Mouse (Mus musculus): ENCODE results near the gene Egflam. TPM values are rescaled to one million over a fixed set of nuclear protein-coding genes. Genes with fewer than 3 reads are reported as not detected.

Gene Egflam
- polyA plus RNA-seq, 1 experiment, result 32.7 TPM

DNA sequence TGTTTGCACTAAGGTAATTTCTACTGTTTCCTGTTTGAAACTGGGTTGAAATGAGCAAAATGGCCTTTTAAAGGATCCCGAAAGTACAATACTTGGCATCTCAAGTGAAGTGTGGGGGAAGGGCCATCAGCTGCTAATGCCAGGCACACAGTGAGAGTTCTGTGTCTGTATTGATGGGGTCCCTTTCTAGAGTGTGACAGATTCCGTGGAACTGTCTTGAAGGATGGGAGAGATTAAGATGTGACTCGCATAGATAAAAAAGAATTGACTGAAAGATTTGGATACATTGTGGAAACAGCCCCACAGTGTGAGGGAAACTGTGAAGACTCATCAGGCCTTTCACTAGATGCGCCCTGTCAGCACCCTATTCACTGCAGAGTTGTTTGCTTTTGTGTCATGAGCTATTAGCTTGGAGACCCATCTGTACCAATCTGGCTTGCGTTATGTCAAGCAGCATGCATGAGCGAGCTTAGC lies 203.4 kb downstream of the Egflam start:
- WGBS, result 76% methylated on average over 6 of the region's 6 CpGs
- Histone ChIP-seq H3K4me3 (replicated peaks; ENCODE audit: extremely low read depth, low read depth, low read length) (no peak overlapping the region), H3K4me1 (ENCODE audit: control insufficient read depth, insufficient read depth, low read length) (no peaks in the 10 kb centered on the region)
- no peak for TF ChIP-seq POLR2A (IDR thresholded peaks at IDR 0.05; ENCODE audit: borderline replicate concordance, extremely low read depth, low read depth, low read length)
- no peak for TF ChIP-seq CTCF (IDR thresholded peaks at IDR 0.05; ENCODE audit: insufficient read depth, low read length)
- no peak for DNase-seq

DNA sequence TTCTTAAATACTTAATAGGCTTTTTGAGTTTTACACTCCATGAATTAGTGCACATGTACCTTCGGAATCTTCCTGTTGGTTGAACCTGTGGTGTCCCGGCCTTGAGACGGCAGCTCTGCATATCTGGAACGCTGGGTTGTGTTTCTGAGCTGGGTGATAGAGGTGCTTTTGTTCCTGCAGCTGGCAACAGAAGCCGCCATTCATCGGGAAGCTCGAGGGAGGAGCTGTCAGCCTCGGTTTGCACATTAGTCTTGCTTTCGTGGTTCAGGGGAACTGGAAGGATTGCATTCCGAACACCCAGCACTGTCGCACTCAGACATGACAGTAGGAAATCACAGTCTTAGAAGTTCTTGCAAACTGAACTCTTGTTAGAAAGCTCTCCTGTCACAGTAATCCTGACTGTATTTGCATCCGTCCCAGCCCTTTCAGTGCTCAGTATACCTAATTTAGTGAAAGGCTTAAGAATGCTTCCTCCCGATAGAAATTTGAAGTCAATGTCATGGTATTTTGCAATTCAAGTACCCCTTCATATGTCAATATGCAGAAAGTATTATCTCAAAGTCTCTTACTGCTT lies 204.0 kb downstream of the Egflam start:
- 49% methylated on average over 13 of the region's 13 CpGs for WGBS
- H3K4me1 ChIP-seq (ENCODE audit: control insufficient read depth, insufficient read depth, low read length), result no peaks in the 10 kb centered on the region
- DNase-seq, result no peak
- TF ChIP-seq CTCF (IDR thresholded peaks at IDR 0.05; ENCODE audit: insufficient read depth, low read length), result no peak
- TF ChIP-seq POLR2A (IDR thresholded peaks at IDR 0.05; ENCODE audit: borderline replicate concordance, extremely low read depth, low read depth, low read length), result no peak
- H3K4me3 ChIP-seq (replicated peaks; ENCODE audit: extremely low read depth, low read depth, low read length), result no peak overlapping the region

- DNase-seq, result no peak
- Histone ChIP-seq H3K4me1 (ENCODE audit: control insufficient read depth, insufficient read depth, low read length) (no peaks in the 10 kb centered on the region), H3K4me3 (replicated peaks; ENCODE audit: extremely low read depth, low read depth, low read length) (no peak overlapping the region)
- WGBS, result 91% methylated on average over 2 of the region's 2 CpGs
- TF ChIP-seq POLR2A (IDR thresholded peaks at IDR 0.05; ENCODE audit: borderline replicate concordance, extremely low read depth, low read depth, low read length) (no peak), CTCF (IDR thresholded peaks at IDR 0.05; ENCODE audit: insufficient read depth, low read length) (no peak)
Measured at GRCm38 (mm10) chr15:7192582-7192981, 205.6 kb downstream of the Egflam start.

- Histone ChIP-seq H3K4me3 (replicated peaks; ENCODE audit: extremely low read depth, low read depth, low read length) (no peak overlapping the region), H3K4me1 (ENCODE audit: control insufficient read depth, insufficient read depth, low read length) (no peaks in the 10 kb centered on the region)
- 64% methylated on average over 4 of the region's 4 CpGs for WGBS
- TF ChIP-seq CTCF (IDR thresholded peaks at IDR 0.05; ENCODE audit: insufficient read depth, low read length), result no peak
- no peak for TF ChIP-seq POLR2A (IDR thresholded peaks at IDR 0.05; ENCODE audit: borderline replicate concordance, extremely low read depth, low read depth, low read length)
- DNase-seq, result no peak
Measured at GRCm38 (mm10) chr15:7191074-7191473, 207.1 kb downstream of the Egflam start.

- whole genome bisulfite sequencing, result 69% methylated on average over 22 of the region's 22 CpGs
- H3K4me3 ChIP-seq (replicated peaks; ENCODE audit: extremely low read depth, low read depth, low read length), result no peak overlapping the region
- TF ChIP-seq POLR2A (IDR thresholded peaks at IDR 0.05; ENCODE audit: borderline replicate concordance, extremely low read depth, low read depth, low read length) (no peak), CTCF (IDR thresholded peaks at IDR 0.05; ENCODE audit: insufficient read depth, low read length) (no peak)
- no peaks in the 10 kb centered on the region for H3K4me1 ChIP-seq (ENCODE audit: control insufficient read depth, insufficient read depth, low read length)
- no peak for DNase-seq
Measured at GRCm38 (mm10) chr15:7189678-7190454, 208.3 kb downstream of the Egflam start.

DNA sequence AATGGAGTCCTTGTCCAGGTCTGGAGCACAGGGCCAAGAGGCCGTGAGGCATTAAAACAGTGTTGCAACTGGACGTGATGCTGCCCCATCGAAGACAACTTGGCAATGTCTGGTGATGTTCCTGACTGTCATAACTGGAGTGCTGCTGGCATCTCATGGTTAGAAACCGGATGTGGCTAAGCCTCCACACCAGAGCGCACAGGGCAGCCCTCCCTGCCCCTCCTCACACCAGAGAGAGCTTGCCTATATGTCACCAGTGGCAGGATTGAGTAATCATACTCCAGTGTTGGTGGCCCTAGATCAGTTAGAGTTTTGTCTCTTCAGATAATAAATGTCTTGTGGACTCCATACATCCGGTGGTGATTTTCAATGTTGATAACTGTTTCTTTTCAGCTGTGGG lies 210.5 kb downstream of the Egflam start:
- TF ChIP-seq CTCF (IDR thresholded peaks at IDR 0.05; ENCODE audit: insufficient read depth, low read length), result no peak
- TF ChIP-seq POLR2A (IDR thresholded peaks at IDR 0.05; ENCODE audit: borderline replicate concordance, extremely low read depth, low read depth, low read length), result no peak

GRCm38 (mm10) chr15:7180576-7180975 lies 217.6 kb downstream of the Egflam start:
- WGBS, result 85% methylated on average over 6 of the region's 6 CpGs
- Histone ChIP-seq H3K4me1 (ENCODE audit: control insufficient read depth, insufficient read depth, low read length) (no peaks in the 10 kb centered on the region), H3K4me3 (replicated peaks; ENCODE audit: extremely low read depth, low read depth, low read length) (no peak overlapping the region)
- no peak for DNase-seq
- TF ChIP-seq POLR2A (IDR thresholded peaks at IDR 0.05; ENCODE audit: borderline replicate concordance, extremely low read depth, low read depth, low read length) (no peak), CTCF (IDR thresholded peaks at IDR 0.05; ENCODE audit: insufficient read depth, low read length) (no peak)

More for the DNA sequence above, 210.5 kb downstream of the Egflam start:
- Histone ChIP-seq H3K4me3 (replicated peaks; ENCODE audit: extremely low read depth, low read depth, low read length) (no peak overlapping the region), H3K4me1 (ENCODE audit: control insufficient read depth, insufficient read depth, low read length) (no peaks in the 10 kb centered on the region)
- WGBS, result 77% methylated on average over 6 of the region's 6 CpGs
- no peak for DNase-seq

GRCm38 (mm10) chr15:7173776-7174175 lies 224.4 kb downstream of the Egflam start:
- peaks cover 2% of the 10 kb centered on the region; the same call in 1 of the 2 replicates for H3K4me1 ChIP-seq (ENCODE audit: control insufficient read depth, insufficient read depth, low read length)
- H3K4me3 ChIP-seq (replicated peaks; ENCODE audit: extremely low read depth, low read depth, low read length), result no peak overlapping the region
- 89% methylated on average over 8 of the region's 8 CpGs for WGBS
- no peak for TF ChIP-seq CTCF (IDR thresholded peaks at IDR 0.05; ENCODE audit: insufficient read depth, low read length)
- DNase-seq, result no peak

DNA sequence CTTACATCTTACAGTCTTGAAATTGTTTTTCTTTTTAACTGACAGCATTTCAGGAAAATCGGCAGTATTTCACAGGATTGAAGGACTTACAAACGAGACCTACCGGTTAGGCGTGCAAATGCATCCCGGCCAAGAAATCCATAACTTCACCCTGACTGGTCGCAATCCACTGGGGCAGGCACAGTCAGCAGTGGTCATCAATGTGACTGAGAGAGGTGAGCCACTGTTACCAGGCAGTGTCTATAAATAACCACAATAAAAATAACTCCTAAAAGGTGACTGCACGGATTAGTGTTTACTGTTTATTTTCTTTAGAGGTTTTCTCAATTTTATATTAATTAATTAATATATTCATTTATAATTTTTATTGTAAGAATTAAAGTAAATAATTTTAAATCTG lies 224.8 kb downstream of the Egflam start:
- 81% methylated on average over 7 of the region's 7 CpGs for WGBS
- Histone ChIP-seq H3K4me1 (ENCODE audit: control insufficient read depth, insufficient read depth, low read length) (peaks cover 2% of the 10 kb centered on the region; the same call in 1 of the 2 replicates), H3K4me3 (replicated peaks; ENCODE audit: extremely low read depth, low read depth, low read length) (no peak overlapping the region)
- TF ChIP-seq CTCF (IDR thresholded peaks at IDR 0.05; ENCODE audit: insufficient read depth, low read length) (no peak), POLR2A (IDR thresholded peaks at IDR 0.05; ENCODE audit: borderline replicate concordance, extremely low read depth, low read depth, low read length) (no peak)
- DNase-seq, result no peak

- Histone ChIP-seq H3K4me1 (ENCODE audit: control insufficient read depth, insufficient read depth, low read length) (peaks cover 2% of the 10 kb centered on the region; the same call in 1 of the 2 replicates), H3K4me3 (replicated peaks; ENCODE audit: extremely low read depth, low read depth, low read length) (no peak overlapping the region)
- no peak for TF ChIP-seq CTCF (IDR thresholded peaks at IDR 0.05; ENCODE audit: insufficient read depth, low read length)
- TF ChIP-seq POLR2A (IDR thresholded peaks at IDR 0.05; ENCODE audit: borderline replicate concordance, extremely low read depth, low read depth, low read length), result no peak
- WGBS, result 32% methylated on average over 2 of the region's 2 CpGs
- DNase-seq, result no peak
Measured at GRCm38 (mm10) chr15:7172875-7173274, 225.3 kb downstream of the Egflam start.
